9 mouse cellular contexts compared by ENCODE assay signal in the genomic region with DNA sequence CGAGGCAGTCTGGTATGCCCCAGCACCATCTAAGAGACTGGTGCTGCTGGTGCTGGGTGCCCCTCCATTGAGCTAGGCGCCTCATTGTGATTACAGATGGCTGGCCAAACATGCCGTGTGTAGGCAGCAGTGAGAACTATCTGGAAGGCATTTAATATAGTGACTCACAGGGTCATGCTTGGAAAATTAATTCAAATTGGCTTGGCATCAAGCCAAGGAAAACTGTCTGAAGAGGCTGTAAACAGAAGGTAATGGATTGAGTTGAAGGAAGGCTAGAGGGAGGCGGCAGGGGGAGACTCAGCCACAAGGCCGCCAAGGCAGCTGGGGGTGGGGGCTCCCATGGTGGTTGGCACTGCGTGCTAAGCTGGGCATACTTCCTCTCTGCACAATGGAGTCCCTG. TPM values are rescaled to one million over a fixed set of nuclear protein-coding genes. Genes with fewer than 3 reads are reported as not detected.
DNase-seq lines count a peak whose midpoint lies in the region; ATAC-seq lines count a peak whose summit lies in the region.
"Had no signal": no experiment of that assay in that cellular context is flagged by ENCODE, and none has a peak within 500 bp of the region (broad histone marks: within the 10 kb centered on the region; RNA-seq: fewer than 3 reads in every experiment).

No protein-coding gene starts in this region.

- H3K36me3 ChIP-seq in hindbrain, embryonic 13.5 days: no peaks in the 10 kb centered on the region
- no peaks in the 10 kb centered on the region for H3K36me3 ChIP-seq in heart, embryonic 12.5 days
- H3K36me3 ChIP-seq in heart, embryonic 11.5 days (ENCODE audit: control insufficient read depth, insufficient read depth, low read length): no peaks in the 10 kb centered on the region

- peak; percentile 92 for ATAC-seq in hindbrain, embryonic 13.5 days (ENCODE audit: low FRiP score)
- ATAC-seq in heart, embryonic 12.5 days (ENCODE audit: insufficient number of reproducible peaks, low FRiP score): no peak
- no peak for ATAC-seq in heart, embryonic 11.5 days (replicated peaks; ENCODE audit: insufficient number of reproducible peaks, low FRiP score, low TSS enrichment)

- peaks cover 11% of the 10 kb centered on the region; the same call in 1 of the 2 replicates for H3K4me1 ChIP-seq in hindbrain, embryonic 13.5 days (replicated peaks)
- H3K4me1 ChIP-seq in heart, embryonic 12.5 days (replicated peaks): peaks cover 4% of the 10 kb centered on the region; the same call in 1 of the 2 replicates
- H3K4me1 ChIP-seq in heart, embryonic 11.5 days (ENCODE audit: control insufficient read depth, insufficient read depth, low read length): no peaks in the 10 kb centered on the region

- intact Hi-C loops in left cerebral cortex, postnatal 14 days (cut with DNase I): no loop called here

- DNase-seq in cerebellum, adult 9-11 months: peak; percentile 4
- DNase-seq in cerebellum, adult 11 months: no peak
- DNase-seq in MN1 (ENCODE audit: low spot score): peak; percentile 62
- peak; percentile 2 for DNase-seq in lung, postnatal 10 days
- no peak for DNase-seq in left cerebral cortex, postnatal 14 days (ENCODE audit: low spot score in 2 of 2)
- DNase-seq: thymus, postnatal 36 days had no signal

- no peak overlapping the region for H3K4me3 ChIP-seq in hindbrain, embryonic 13.5 days
- H3K4me3 ChIP-seq in heart, embryonic 12.5 days: no peak overlapping the region
- H3K4me3 ChIP-seq in heart, embryonic 11.5 days (ENCODE audit: low read depth, low read length): no peak overlapping the region

- H3K27ac ChIP-seq in hindbrain, embryonic 13.5 days: peak overlapping the region; percentile 67
- H3K27ac ChIP-seq in heart, embryonic 12.5 days (ENCODE audit: poor library complexity, severe bottlenecking): no peak overlapping the region
- H3K27ac ChIP-seq in heart, embryonic 11.5 days (ENCODE audit: low read depth, low read length): no peak overlapping the region

- H3K9ac ChIP-seq in hindbrain, embryonic 13.5 days: no peak overlapping the region
- H3K9ac ChIP-seq in heart, embryonic 12.5 days: no peak overlapping the region
- no peak overlapping the region for H3K9ac ChIP-seq in heart, embryonic 11.5 days (ENCODE audit: low read depth, low read length)

- WGBS in hindbrain, embryonic 13.5 days: 35% methylated on average over 6 of the region's 6 CpGs
- WGBS in heart, embryonic 12.5 days: 57% methylated on average over 6 of the region's 6 CpGs
- WGBS in heart, embryonic 11.5 days (ENCODE audit: insufficient replicate concordance): 67% methylated on average over 6 of the region's 6 CpGs

- H3K27me3 ChIP-seq in hindbrain, embryonic 13.5 days: no peaks in the 10 kb centered on the region
- peaks cover 39% of the 10 kb centered on the region for H3K27me3 ChIP-seq in heart, embryonic 12.5 days (replicated peaks)
- peaks cover 12% of the 10 kb centered on the region; the same call in 1 of the 2 replicates for H3K27me3 ChIP-seq in heart, embryonic 11.5 days (ENCODE audit: control insufficient read depth, insufficient read depth, low read length)

- no peak overlapping the region for H3K4me2 ChIP-seq in hindbrain, embryonic 13.5 days
- H3K4me2 ChIP-seq in heart, embryonic 12.5 days: no peak overlapping the region
- H3K4me2 ChIP-seq in heart, embryonic 11.5 days: no peak overlapping the region

- H3K9me3 ChIP-seq in hindbrain, embryonic 13.5 days: no peaks in the 10 kb centered on the region
- H3K9me3 ChIP-seq in heart, embryonic 12.5 days (replicated peaks): no peaks in the 10 kb centered on the region
- no peaks in the 10 kb centered on the region for H3K9me3 ChIP-seq in heart, embryonic 11.5 days (replicated peaks; ENCODE audit: control insufficient read depth, low read length)

RNA-seq across cellular contexts. Expression of a gene that starts 27.1 kb away (rescaled TPM):
- polyA plus RNA-seq in hindbrain, embryonic 13.5 days (2015; fragmentation: Nextera tagmentation; extraction: Ambion mirVana): 588 and 609 TPM in 2 replicates
- total RNA-seq in left cerebral cortex, postnatal 14 days (2021): 10 to 100 TPM; 53.1 to 59.4 TPM
- 203 TPM in 2 replicates for polyA plus RNA-seq in heart, embryonic 12.5 days (2016; fragmentation: Nextera tagmentation; extraction: Ambion mirVana)
- polyA plus RNA-seq in heart, embryonic 11.5 days (2014; fragmentation: Nextera tagmentation; extraction: Ambion mirVana): 179 and 197 TPM in 2 replicates

RNA-seq across cellular contexts. Expression of a gene that starts 36.0 kb away (rescaled TPM):
- polyA plus RNA-seq in hindbrain, embryonic 13.5 days (2015; fragmentation: Nextera tagmentation; extraction: Ambion mirVana): 64.1 and 67.0 TPM in 2 replicates
- total RNA-seq in left cerebral cortex, postnatal 14 days (2021): 10 to 100 TPM; 76.1 to 79.3 TPM
- 34.8 and 37.1 TPM in 2 replicates for polyA plus RNA-seq in heart, embryonic 12.5 days (2016; fragmentation: Nextera tagmentation; extraction: Ambion mirVana)
- 21.7 and 31.4 TPM in 2 replicates for polyA plus RNA-seq in heart, embryonic 11.5 days (2014; fragmentation: Nextera tagmentation; extraction: Ambion mirVana)

Comparison
In these comparisons a context has a peak if more than half of its experiments do, and no peak if none do; other contexts are left out.
1. DNase-seq: peak in cerebellum, adult 9-11 months (single experiment), MN1 (single experiment) and lung, postnatal 10 days (single experiment); none in cerebellum, adult 11 months (single experiment) and left cerebral cortex, postnatal 14 days (0 of 2).